Mouse (Mus musculus) v-Abl transformed pro-B cells (cell line): ENCODE data around the gene Ppard.
"Not testable (repeated sequence)": the region's sequence is repeated elsewhere in the genome, so short reads cannot be mapped to it uniquely, and the experiment has no call there.

ENCODE experiments used
- in situ Hi-C, 2 experiments: fragments of 400-800 bp; cut with MboI; formaldehyde crosslinking; loops; one replicate each; pipeline ENCODE4 v1.15.1; 2025; ENCODE audit not compliant: unreplicated experiment in 2 of 2

The Ppard gene

DNA sequence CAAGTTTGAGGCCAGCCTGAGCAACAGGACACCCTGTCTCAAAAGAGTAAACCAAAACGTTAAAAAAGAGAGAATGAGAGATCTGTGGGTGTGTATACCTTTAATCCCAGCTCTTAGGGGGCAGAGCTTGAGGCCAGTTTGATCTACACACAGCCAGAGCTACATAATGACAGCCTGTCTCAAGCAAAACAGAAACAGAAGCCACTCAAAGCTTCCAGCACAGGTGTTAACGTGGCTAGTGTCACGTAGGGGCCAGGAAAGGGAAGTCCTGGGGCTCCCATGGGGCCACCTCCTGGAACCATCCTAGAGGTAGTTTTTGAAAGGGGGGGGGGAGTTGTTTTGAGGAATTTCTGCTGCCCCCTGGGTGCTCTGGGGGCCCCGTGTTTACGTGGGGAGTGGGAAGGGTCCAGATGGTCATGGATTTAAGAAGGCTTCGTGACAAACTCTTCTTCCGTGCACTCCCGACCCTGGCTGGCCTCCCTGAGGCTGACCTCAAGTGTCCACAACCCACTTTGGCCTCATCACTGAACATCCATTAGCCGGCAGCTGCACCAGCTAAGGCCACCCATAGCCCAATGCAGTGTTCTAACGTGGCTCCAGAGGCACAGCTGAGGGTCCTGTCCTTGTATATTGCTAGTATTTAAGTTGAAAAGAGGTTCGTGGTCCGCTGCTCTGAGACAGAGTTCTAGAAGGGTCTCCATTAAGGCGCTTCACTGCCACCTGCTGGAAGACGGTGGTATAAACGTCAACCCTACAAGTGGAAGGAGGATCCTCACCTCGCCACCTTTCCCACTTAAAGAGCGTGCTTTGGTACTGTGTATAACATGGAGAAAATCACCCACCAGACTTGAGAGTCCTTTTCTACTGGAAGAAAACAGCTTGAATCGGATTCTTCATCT, 76.0 kb downstream of the Ppard start:
- in situ Hi-C loops = loop anchor here (5.0 to 10.0 kb wide), 4 partner anchors 74 to 224 kb away; partner anchors contain the start of genes Def6 (in 2 of the 2), Ppard (in 2 of the 2) and Tcp11 (in 1 of the 2)

DNA sequence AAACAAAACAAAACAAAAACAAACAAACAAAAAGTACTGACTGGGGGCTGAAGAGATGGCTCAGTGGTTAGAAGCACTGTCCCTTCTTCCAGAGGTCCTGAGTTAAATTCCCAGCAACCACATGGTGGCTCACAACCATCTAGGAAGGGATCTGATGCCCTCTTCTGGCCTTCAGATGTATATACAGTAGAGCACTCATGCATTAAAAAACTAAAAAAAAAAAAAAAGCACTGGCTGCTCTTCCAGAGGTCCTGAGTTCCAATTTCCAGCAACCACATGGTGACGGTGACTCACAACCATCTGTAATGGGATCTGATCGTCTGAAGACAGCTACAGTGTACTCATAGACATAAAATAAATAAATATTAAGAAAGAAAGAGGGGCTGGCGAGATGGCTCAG, 78.3 kb downstream of the Ppard start:
- in situ Hi-C loops = no loop called here

DNA sequence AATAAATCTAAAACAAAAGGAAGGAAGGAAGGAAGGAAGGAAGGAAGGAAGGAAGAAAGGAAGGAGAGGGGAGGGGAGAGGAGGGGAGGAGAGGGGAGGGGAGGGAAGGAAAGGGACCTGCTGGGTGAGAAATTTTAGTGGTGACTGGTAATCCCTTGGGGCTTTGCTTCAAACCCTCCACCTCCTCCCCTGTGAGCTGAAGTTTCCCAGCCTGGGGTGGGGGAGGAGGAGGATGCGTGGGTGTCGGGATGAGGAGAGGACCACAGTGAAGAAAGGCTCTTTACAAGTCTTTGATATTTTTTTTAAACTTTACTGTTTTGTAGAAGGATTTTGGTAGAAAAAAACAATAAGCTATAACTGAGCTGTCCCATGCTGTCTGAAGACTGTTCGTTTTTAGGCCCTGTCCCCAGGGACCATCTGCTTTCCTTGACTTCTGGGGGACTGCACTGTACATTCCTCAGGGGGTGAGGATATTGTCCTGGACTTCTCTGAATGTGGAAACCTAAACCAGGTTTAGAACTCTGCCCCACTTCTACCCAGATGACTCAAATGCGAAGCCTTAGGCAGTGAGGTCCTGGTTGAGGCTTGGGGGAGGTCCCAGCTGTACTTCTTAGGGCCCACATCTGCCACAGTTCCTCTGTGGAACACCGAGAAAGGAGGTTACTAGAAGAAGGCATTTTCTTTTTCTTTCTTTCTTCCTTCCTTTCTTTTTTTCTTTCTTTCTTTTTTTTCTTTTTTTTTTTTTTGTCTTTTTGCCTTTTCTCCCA, 79.0 kb downstream of the Ppard start:
- in situ Hi-C loops = no loop called here

DNA sequence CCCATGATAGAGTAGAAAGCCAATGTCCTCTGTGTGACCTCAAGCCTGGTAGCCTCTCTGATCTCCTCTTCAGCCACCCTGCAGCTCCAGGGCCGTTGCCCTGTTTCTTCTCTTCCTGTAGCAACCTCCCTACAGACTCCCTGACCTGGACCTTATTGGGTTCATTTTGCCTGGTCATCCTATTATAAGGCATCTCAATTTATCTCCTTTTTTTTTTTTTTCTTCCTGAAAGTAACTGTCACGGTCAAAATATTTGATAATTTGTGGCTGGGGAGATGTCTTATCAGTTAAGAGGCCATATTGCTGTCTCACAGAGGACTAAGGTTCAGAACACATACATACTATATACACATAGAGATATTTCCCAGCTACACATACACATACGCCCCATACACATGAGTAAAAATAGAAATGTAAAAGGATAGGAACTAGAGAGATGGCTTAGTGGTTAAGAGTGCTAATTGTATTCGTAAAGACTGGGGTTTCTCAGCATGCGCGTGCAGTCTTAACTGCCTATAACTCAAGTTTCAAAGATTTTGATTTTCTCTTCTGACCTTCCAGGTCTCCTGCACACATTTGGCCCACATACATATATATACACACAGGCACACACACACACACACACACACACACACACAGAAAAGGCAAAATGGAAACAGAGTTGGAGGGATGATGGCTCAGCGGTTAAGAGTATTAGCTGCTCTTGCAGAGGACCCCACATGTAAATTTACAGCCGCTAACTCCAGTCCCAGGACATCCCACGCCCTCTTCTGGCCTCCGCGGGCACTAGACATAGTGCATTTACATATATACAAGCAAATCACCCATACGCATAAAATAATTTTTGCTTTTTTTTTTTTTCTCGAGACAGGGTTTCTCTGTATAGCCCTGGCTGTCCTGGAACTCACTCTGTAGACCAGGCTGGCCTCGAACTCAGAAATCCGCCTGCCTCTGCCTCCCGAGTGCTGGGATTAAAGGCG, 80.0 kb downstream of the Ppard start:
- in situ Hi-C loops = no loop called here

DNA sequence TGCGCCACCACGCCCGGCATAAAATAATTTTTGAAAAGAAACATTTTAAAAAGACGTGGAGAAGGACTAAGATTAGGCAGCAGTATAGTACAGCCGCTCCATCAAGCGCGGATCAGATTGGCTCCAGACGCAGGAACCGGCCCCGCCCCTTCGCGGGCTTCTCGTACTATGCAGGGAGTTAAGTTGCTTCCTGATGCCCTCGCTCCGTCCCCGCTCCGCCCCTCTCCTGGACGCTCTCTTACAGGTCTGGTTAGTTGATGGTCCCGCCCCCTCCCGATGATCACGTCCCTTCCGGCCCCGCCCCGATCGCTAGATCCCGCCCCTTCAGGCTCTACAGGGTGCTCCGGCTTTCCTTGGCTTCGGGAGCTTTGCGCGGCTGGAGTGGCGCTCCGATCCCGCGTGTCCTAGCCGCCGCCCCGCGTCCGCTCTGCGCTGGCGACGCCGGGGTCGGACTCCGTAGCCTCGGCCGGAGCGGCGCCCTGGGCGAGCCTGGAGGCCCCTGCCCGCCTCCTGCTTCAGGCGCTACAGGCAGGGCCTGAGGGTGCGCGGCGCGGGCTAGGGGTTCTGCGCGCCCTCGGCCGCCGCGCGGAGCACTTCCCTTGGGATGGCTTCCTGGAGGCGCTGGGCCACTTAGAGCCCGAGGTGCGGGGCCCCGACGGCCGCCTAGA, 80.8 kb downstream of the Ppard start, which contains the start of gene Fance:
Fance (plus strand) TSS at position 308 of the 668 bp plus-strand sequence.
- in situ Hi-C loops = no loop called here

DNA sequence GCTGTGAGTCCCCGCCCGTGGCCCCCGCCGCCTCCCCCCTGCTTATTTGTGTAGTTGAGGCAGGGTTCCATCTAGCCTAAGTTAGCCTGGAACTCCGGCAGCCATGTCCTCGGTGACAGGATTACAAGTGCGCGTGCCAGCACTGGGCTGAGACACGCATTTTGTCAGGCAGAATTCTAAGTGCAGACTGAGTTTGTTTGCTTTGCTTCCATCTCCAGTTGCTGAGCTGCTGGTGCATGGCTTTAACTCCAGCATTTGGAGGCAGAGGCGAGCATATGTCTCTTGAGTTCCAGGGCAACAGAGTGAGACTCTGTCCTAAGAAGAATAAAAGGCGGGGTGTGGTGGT, 81.4 kb downstream of the Ppard start:
- in situ Hi-C loops = no loop called here

DNA sequence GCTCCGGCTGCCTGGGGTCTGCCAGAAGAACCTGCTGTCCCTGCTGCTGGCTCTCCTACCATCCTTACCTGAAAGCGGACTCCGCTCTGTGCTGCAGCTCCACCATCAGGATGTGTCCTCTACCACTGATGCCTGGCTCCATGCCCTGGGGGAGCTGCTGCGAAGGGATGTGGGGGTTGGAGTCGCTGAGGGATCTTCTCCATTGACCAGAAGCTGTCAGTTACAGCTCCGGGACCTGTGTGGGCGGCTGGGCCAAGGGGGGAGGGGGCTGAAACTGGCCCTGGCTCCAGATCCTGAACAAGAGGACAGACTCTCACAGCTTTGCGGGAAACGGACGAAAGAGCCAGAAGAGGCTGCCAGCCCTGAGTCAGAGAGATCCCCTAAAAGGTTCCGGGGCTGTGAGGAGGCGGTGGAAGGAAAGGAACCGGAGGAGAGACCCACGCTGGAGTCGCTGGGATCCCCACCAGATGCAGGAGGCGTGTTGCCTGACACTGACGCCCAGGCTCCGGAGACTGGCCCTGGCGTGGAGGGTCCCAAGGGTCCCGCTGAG, 83.2 kb downstream of the Ppard start:
- in situ Hi-C loops = no loop called here

DNA sequence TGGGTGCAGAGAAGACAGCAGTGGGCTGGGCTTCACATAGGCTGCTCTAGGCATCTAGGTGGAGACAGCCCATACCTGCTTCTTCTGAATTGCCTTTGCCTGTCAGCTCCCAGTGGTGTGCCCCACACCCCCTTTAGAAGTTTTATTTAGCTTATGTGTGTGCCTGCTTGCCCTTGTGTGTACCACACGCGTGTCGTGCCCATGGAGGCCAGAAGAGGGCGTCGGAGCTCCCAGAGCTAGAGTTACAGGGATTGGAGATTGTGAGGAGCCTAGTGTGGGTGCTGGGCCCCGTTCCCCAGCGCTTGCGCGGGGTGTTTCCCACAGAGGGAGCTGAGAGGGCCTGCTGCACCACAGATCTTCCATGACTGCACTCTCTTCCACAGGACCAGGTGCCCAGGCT, 84.0 kb downstream of the Ppard start:
- in situ Hi-C loops = no loop called here

DNA sequence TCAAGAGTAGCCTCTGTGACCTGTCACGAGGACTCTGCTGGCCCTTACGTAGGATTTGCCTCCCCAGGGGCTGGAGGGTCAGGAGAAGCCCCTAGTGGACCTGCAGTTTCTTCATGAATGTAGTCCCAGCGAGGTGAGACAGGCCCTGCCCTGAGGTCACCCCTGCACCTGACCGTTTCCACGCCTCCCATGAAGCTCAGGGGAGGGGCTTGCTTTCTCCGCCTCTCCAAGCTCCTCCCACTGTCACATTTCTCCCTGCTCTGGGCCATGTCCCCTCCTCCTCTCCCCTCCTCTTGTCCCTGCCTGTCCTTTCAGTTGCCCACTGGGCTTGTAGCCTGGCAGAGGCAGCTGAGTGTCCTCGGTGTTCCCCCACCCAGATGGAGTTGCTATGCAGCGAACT, 84.6 kb downstream of the Ppard start:
- in situ Hi-C loops = no loop called here

DNA sequence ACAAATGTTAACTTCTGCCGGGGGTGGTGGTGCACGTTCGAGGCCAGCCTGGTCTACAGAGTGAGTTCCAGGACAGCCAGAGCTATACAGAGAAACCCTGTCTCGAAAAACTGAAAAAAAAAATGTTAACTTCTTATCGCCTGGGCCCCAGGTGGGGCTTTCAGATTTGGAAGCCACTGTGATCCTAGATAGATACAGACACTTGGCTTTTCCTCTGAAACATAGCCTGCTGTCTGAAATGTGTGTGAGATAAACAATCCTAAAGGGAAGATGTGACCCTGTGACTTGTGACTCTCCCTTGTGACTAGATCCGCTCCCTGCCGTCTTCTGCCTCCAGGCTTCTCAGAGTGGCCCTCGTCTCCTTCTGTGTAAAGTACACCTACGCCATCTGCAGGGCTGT, 85.2 kb downstream of the Ppard start:
- in situ Hi-C loops = no loop called here

DNA sequence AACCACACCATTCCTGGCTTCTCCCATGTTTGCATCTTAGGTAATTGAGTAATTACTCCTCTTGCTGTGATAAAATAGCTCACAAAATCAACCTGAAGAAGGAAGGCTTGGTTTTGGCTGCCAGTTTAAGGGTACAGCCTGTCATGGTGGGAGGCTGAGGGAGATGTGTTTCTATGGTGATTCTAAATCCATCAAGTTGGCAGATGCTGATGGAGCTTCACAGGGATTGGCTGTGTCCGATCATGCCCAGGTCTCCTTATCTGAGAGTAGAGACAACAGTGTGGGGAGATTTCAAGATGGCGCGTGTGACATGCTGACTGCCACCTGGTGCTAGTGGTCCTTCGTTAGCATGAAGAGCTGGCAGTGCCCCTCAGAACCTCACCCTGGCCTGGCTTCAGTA, 89.2 kb downstream of the Ppard start:
- in situ Hi-C loops = no loop called here

DNA sequence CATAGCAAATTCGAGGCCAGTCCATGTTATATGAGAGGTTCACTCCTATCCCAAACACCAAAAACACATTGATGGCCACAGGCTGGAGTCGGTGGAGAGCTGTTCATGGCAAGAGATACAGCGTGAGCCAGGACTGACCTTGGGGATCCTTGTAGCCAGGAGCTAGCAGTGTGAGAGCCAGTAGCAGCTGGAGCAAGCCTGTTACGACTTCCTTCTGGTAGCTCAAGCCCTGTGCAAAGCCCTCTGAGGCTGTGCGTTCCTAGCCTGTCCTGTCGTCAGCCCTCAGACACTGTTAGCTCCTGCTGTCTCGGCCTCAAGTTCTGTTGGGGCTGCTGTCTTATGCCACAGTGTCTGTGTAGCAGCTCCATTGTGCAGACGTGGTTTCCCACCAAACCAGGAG, 91.3 kb downstream of the Ppard start:
- in situ Hi-C loops = no loop called here

DNA sequence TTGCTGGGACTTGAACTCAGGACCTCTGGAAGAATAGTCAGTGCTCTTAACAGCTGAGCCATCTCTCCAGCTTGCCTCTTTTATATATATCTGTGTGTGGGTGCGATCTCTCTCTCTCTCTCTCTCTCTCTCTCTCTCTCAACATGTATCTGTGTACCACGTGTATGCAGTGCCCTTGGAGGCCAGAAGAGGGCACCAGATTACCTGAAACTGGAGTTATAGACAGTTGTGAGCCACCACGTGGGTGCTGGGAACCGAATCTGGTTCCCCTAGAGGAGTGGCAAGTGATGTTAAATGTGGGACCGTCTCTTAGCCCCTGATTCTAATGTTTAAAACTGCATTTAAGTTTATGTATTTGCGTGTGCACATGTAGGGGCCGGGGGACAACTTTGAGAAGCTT, 91.9 kb downstream of the Ppard start:
- in situ Hi-C loops = not testable (repeated sequence)

DNA sequence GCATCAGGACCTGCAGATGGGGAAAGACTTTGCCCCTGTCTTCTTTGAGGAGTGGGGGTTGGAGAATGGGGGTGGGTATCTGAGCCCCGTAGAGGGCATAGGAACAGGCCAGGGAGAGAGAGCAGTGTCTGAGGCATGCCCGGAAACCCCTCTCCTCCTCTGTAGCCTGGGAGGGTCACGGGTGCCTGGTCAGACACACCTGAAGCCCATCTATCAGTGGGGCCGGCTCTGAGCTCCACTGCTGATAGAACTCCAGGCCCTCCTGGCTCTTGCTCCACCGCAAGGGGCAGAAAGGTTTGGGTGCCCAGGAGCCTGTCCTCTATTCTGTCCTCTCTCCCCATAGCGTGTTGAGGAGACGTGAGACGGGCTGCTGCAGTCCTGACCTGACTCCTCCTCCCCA, 93.3 kb downstream of the Ppard start:
- in situ Hi-C loops = no loop called here

DNA sequence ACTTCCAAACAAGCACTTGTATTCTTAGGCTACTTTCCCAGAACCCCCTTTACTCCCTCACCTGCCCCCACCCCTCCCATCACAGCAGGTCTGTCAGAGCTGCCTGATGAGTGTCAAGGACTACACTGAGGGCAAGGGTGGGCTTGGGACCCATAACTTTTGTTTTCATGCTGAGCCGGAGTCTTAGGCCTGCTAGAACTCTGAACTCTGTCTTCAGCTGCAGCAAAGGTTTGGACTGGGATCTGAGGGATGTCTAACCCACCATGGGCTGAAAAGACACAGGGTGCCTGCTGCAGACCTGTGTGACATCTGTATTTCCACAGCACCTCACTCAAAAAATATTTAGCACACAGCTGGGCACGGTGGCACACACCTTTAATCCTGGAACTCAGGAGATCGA, 94.5 kb downstream of the Ppard start:
- in situ Hi-C loops = no loop called here

DNA sequence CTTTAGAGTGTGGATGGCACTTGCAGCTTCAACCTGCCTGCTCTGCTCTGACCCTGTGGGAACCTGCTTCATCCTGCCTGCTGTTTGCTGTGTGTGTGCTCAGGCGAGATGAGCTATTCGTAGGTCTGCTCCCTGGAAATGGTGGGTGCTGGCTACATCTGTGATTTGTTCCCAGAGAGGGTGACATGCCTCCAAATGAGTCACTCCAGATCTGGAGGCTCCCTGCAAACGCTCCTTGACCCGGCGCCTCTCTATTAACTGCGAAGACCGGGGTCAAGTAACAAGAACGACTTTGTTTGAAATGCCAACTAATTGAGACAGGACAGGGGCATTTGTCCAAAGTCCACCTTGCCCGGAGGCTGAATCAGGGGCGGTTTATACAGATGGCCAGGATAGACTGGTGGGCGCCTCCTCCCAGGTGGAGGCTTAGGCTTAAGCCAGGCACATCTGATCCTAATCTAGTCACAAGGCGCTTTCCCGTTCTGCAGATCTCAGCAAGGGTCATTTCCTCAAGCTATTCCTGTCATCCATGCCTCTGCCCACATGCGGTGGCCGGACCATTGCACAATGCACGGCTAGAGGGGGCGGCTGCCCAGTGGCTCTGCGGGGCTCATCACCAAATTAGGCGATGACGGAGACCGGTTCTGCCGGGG, 95.3 kb downstream of the Ppard start:
- in situ Hi-C loops = no loop called here

DNA sequence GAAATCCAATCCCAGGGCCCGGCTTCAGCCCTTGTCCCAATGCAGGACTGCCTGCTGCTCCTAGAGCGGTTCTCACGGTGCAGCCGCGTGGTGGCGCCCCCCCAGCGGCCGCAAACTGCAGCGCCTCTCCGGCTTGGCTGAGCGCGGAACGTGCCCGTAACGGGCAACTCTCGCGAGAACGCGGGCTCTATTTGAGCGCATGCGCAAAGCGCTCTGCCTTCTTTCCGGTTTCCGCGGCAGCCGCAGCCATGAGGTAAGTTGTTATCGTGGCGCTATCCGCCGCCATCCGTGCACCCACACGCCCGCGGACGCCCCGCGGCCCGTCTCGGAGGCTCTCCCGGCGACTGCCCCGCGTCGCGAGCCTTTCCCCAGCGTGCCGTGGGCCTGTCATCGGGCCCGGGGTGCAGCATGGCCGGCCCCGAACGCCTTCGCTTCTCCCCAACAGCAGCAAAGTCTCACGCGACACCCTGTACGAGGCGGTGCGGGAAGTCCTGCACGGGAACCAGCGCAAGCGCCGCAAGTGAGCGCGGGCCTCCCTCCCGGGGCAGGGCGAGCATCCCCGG, 95.9 kb downstream of the Ppard start, which contains the start of gene Rpl10a:
Rpl10a (plus strand) TSS at position 106 of the 563 bp plus-strand sequence.
- in situ Hi-C loops = no loop called here

DNA sequence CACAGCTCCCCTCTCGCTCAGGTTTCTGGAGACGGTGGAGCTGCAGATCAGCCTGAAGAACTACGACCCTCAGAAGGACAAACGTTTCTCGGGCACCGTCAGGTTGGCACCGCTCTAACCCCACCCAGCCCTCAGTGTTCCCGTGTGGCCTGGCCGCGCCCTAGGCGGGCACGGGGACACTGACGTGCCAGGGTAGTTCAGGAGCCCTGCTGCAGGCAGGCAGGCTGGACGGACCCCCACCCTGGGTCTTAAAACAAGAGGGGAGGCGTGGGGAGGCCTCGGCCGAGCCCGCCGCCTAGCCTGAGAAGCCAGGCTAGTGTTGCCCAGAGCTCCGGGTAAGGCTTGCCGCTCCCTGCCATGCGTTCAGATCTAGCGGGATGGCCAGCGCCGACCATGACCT, 96.4 kb downstream of the Ppard start:
- in situ Hi-C loops = no loop called here
